Mouse (Mus musculus) thymus, postnatal 14 days (tissue): ENCODE results near the gene Stkld1.
A peak's percentile ranks its signal among the peaks of the same experiment; 100 is the strongest.
"Not testable (repeated sequence)": the region's sequence is repeated elsewhere in the genome, so short reads cannot be mapped to it uniquely, and the experiment has no call there.

ENCODE experiments used
- DNase-seq: peaks from one replicate; pipeline ENCODE4 v3.0.0; 2021

Gene Stkld1

GRCm38 (mm10) chr2:26933304-26934055 lies at the start of gene Stkld1, which contains the start of gene Surf4:
TSS of gene Stkld1 (plus strand) at chr2:26934047.
TSS of gene Surf4 (minus strand) at chr2:26933928.
- peak; percentile 95 for DNase-seq

- not testable (repeated sequence) for DNase-seq
These were observed 48.3 kb upstream of the Stkld1 start for GRCm38 (mm10) chr2:26885541-26885940.

- not testable (repeated sequence) for DNase-seq
These were observed 47.7 kb upstream of the Stkld1 start for GRCm38 (mm10) chr2:26886170-26886569.

- DNase-seq, result no peak
These were observed 37.9 kb upstream of the Stkld1 start for GRCm38 (mm10) chr2:26895898-26896297.

GRCm38 (mm10) chr2:26900731-26901130 lies 33.1 kb upstream of the Stkld1 start:
- DNase-seq, result no peak

- no peak for DNase-seq
These were observed 31.9 kb upstream of the Stkld1 start for GRCm38 (mm10) chr2:26901834-26902400.

- DNase-seq, result peak; percentile 97
These were observed 31.2 kb upstream of the Stkld1 start, which contains the start of gene Surf6 for GRCm38 (mm10) chr2:26902467-26903220. TSS of gene Surf6 (minus strand) at chr2:26902879.

- DNase-seq, result no peak
These were observed 30.5 kb upstream of the Stkld1 start for GRCm38 (mm10) chr2:26903311-26903710.

GRCm38 (mm10) chr2:26905936-26906335 lies 27.9 kb upstream of the Stkld1 start:
- no peak for DNase-seq

GRCm38 (mm10) chr2:26906431-26906830 lies 27.4 kb upstream of the Stkld1 start:
- DNase-seq, result no peak

- peak; percentile 49 for DNase-seq
These were observed 26.7 kb upstream of the Stkld1 start for GRCm38 (mm10) chr2:26907109-26907508.

GRCm38 (mm10) chr2:26908710-26909386 lies 25.0 kb upstream of the Stkld1 start:
- peak; percentile 60 for DNase-seq

GRCm38 (mm10) chr2:26909387-26909784 lies 24.5 kb upstream of the Stkld1 start:
- no peak for DNase-seq

- DNase-seq, result peak; percentile 100
These were observed 23.5 kb upstream of the Stkld1 start, which contains the start of the genes Med22 and Rpl7a for GRCm38 (mm10) chr2:26910124-26910993. TSS of gene Med22 (minus strand) at chr2:26910677. TSS of gene Rpl7a (plus strand) at chr2:26910764.

GRCm38 (mm10) chr2:26910994-26911765 lies 22.7 kb upstream of the Stkld1 start:
- DNase-seq, result peak; percentile 63

GRCm38 (mm10) chr2:26912253-26912770 lies 21.5 kb upstream of the Stkld1 start:
- DNase-seq, result no peak

GRCm38 (mm10) chr2:26913416-26914147 lies 20.3 kb upstream of the Stkld1 start:
- DNase-seq, result no peak

- no peak for DNase-seq
These were observed 19.5 kb upstream of the Stkld1 start for GRCm38 (mm10) chr2:26914148-26914941.
